Mouse (Mus musculus): ENCODE measurements around the gene Piezo1. TPM values are rescaled to one million over a fixed set of nuclear protein-coding genes. Genes with fewer than 3 reads are reported as not detected.

The Piezo1 gene
- total RNA-seq (2014; rRNA removed) (10.0 and 17.5 TPM in 2 replicates), polyA plus RNA-seq (2015; fragmentation: Nextera tagmentation; extraction: Ambion mirVana) (1.2 and 1.3 TPM in 2 replicates)

DNA sequence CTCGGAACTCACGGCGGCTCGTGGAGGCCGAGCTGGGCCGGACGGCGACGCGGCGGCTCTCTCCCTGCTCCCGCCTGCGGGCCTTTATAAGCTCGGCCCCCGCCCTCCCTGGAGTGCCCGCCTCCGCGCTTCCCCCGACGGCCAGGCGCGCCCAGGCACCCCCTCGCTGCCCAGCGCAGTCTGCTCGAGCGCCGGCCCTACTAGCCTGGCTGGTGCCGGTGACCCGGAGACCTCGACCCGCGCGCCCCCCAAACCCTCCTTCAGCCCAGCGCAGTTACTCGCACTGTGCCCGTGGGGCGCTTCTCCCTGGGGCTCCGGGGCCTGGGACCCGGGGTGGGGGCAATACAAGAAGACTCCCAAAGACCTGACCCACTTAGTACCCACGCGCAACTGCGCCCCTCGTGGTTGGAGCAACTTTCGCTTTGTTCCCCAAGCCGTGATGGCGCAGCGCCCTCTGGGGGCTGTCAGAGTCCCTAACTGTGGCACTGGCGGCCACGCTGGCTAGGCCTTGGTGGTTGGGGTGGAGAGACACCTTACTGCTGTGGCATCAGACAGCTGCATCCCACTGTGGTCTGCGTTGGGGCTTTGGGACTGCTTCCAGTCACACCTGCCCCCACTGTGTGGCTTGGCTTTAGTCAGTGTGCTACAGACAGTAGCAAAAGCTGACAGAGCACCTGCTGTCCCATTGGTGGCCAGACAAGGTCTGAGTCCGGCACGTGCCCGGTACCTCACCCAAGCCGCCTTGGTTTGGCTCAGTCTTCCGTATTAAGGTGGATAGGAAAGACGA lies at the start of gene Piezo1:
TSS of gene Piezo1 (minus strand) at position 65 of the 787 bp plus-strand sequence.
- H3K27ac ChIP-seq: peak within 1 kb of the TSS; percentile 36; the same call in 1 of the 2 replicates
- 18% methylated on average over 36 of the region's 56 CpGs for WGBS
- ATAC-seq (peak; percentile 48), DNase-seq (ENCODE audit: low spot score) (peak; percentile 78)
- H3K9me3 ChIP-seq (ENCODE audit: low read length): no peaks in the 10 kb centered on the region
- peak within 1 kb of the TSS; percentile 69 for H3K9ac ChIP-seq (replicated peaks; ENCODE audit: low read length)
- no peaks in the 10 kb centered on the region for H3K36me3 ChIP-seq (ENCODE audit: insufficient read depth, low read length)
- peak within 1 kb of the TSS; percentile 79 for H3K4me2 ChIP-seq (ENCODE audit: low read depth, low read length)
- peaks cover 4% of the 10 kb centered on the region; the same call in 1 of the 2 replicates for H3K4me1 ChIP-seq (ENCODE audit: insufficient read depth, low read length)
- no peaks in the 10 kb centered on the region for H3K27me3 ChIP-seq (ENCODE audit: insufficient read depth, low read length)
- H3K4me3 ChIP-seq (ENCODE audit: low read length): peak within 1 kb of the TSS; percentile 50
- TF ChIP-seq CTCF (IDR thresholded peaks at IDR 0.05; ENCODE audit: low read depth): peak; percentile 98

GRCm38 (mm10) chr8:122600666-122601065 lies 49.5 kb upstream of the Piezo1 start:
- 80% methylated on average over 9 of the region's 9 CpGs for WGBS
- Histone ChIP-seq H3K4me3 (ENCODE audit: low read length) (no peak overlapping the region), H3K4me1 (ENCODE audit: insufficient read depth, low read length) (no peaks in the 10 kb centered on the region), H3K27ac (no peak overlapping the region), H3K9ac (replicated peaks; ENCODE audit: low read length) (no peak overlapping the region), H3K27me3 (ENCODE audit: insufficient read depth, low read length) (no peaks in the 10 kb centered on the region), H3K4me2 (ENCODE audit: low read depth, low read length) (no peak overlapping the region), H3K9me3 (ENCODE audit: low read length) (no peaks in the 10 kb centered on the region), H3K36me3 (ENCODE audit: insufficient read depth, low read length) (peaks cover 6% of the 10 kb centered on the region; the same call in 1 of the 2 replicates)
- DNase-seq (ENCODE audit: low spot score): no peak
- no peak for TF ChIP-seq CTCF (IDR thresholded peaks at IDR 0.05; ENCODE audit: low read depth)
- ATAC-seq: no peak

DNA sequence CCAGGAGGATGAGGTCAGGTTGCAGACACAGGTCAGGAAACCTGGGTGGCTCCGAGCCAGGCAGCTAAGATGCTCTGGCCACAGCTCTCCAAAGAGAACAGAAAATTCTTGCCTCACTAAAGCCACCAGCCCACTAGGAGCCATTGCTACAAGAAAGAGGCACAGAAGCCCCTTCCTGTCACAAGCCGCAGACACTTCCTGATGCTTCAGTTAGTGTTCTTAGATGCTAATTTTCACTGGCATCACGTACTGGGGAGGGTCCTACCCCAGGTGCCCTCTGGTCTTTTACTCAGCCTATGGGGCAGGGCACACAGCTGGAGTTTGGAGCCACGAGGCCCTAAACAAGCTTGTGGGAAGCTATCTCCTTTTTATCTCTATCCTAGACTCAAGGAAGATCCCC lies 44.9 kb upstream of the Piezo1 start:
- peaks cover 8% of the 10 kb centered on the region; the same call in 1 of the 2 replicates for H3K4me1 ChIP-seq (ENCODE audit: insufficient read depth, low read length)
- DNase-seq (ENCODE audit: low spot score) (no peak), ATAC-seq (no peak)
- H3K36me3 ChIP-seq (ENCODE audit: insufficient read depth, low read length): peaks cover 6% of the 10 kb centered on the region; the same call in 1 of the 2 replicates
- no peak overlapping the region for H3K9ac ChIP-seq (replicated peaks; ENCODE audit: low read length)
- H3K27ac ChIP-seq: no peak overlapping the region
- 62% methylated on average over 4 of the region's 4 CpGs for WGBS
- TF ChIP-seq CTCF (IDR thresholded peaks at IDR 0.05; ENCODE audit: low read depth): no peak
- H3K9me3 ChIP-seq (ENCODE audit: low read length): no peaks in the 10 kb centered on the region
- no peak overlapping the region for H3K4me2 ChIP-seq (ENCODE audit: low read depth, low read length)
- no peak overlapping the region for H3K4me3 ChIP-seq (ENCODE audit: low read length)
- H3K27me3 ChIP-seq (ENCODE audit: insufficient read depth, low read length): no peaks in the 10 kb centered on the region

DNA sequence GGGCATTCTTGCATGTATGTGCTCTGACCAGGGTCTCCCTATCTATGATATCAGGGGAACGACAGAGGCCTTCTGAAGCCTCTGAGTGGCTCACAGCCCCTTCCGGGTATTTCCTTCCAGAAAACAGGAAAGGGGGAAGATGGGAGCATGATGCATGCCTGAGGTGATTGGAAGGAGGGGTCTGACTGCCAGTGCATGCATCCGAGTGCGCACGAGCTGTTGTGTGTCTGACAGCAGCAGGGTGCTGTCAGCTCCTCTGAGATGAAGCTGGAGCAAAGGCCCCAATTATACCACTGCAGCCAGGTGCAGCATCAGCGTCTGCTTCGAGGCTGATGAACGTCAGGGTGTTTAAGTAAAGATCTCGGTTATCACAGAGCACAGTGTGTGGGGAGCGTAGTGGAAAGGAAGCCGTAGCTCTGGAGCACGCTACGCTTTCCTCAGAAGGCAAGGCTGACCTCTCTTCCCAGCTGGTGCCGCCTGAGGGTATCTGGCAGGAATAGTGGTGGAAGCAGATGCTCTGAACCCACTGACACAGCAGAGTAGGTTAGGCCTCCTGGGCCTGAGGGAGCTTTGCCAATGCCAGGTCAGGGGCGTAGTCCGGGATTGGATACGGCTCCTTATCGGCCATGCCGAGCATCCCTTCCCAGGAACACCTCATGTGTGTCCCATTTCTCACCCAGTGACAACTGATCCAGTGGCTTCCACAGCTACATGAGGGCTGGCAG lies 42.8 kb upstream of the Piezo1 start:
- peak; percentile 65 for ATAC-seq
- peak; percentile 58 for DNase-seq (ENCODE audit: low spot score)
- peaks cover 5% of the 10 kb centered on the region; the same call in 1 of the 2 replicates for H3K36me3 ChIP-seq (ENCODE audit: insufficient read depth, low read length)
- no peak overlapping the region for H3K4me2 ChIP-seq (ENCODE audit: low read depth, low read length)
- H3K9me3 ChIP-seq (ENCODE audit: low read length): no peaks in the 10 kb centered on the region
- no peaks in the 10 kb centered on the region for H3K27me3 ChIP-seq (ENCODE audit: insufficient read depth, low read length)
- no peak overlapping the region for H3K9ac ChIP-seq (replicated peaks; ENCODE audit: low read length)
- no peak for TF ChIP-seq CTCF (IDR thresholded peaks at IDR 0.05; ENCODE audit: low read depth)
- H3K27ac ChIP-seq: peak overlapping the region; percentile 75
- peaks cover 8% of the 10 kb centered on the region; the same call in 1 of the 2 replicates for H3K4me1 ChIP-seq (ENCODE audit: insufficient read depth, low read length)
- WGBS: 50% methylated on average over 19 of the region's 19 CpGs
- H3K4me3 ChIP-seq (ENCODE audit: low read length): no peak overlapping the region

GRCm38 (mm10) chr8:122593240-122593639 lies 42.1 kb upstream of the Piezo1 start:
- ATAC-seq (no peak), DNase-seq (ENCODE audit: low spot score) (no peak)
- no peaks in the 10 kb centered on the region for H3K27me3 ChIP-seq (ENCODE audit: insufficient read depth, low read length)
- no peak for TF ChIP-seq CTCF (IDR thresholded peaks at IDR 0.05; ENCODE audit: low read depth)
- H3K36me3 ChIP-seq (ENCODE audit: insufficient read depth, low read length): no peaks in the 10 kb centered on the region
- peaks cover 8% of the 10 kb centered on the region; the same call in 1 of the 2 replicates for H3K4me1 ChIP-seq (ENCODE audit: insufficient read depth, low read length)
- no peak overlapping the region for H3K4me2 ChIP-seq (ENCODE audit: low read depth, low read length)
- H3K4me3 ChIP-seq (ENCODE audit: low read length): no peak overlapping the region
- WGBS: 62% methylated on average over 12 of the region's 12 CpGs
- no peaks in the 10 kb centered on the region for H3K9me3 ChIP-seq (ENCODE audit: low read length)
- H3K27ac ChIP-seq: peak overlapping the region; percentile 75
- no peak overlapping the region for H3K9ac ChIP-seq (replicated peaks; ENCODE audit: low read length)

DNA sequence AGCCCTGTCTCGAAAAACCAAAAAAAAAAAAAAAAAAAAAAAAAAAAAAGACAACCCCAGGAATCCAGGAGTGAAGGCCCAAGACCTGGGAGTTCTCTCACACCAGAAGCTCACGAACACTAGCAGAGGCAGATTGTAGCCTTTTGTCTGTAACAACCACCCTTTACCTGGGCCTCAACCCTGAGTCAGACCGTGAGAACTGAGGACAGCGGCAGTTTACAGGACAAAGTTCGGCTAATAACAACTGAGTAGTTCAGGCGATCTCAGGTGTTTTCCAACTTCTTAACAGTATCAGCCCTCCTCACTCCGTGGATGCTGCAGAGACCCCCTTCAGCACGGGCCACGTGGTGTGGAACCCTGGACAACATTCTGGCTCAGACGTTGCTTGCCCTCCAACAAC lies 35.6 kb upstream of the Piezo1 start:
- DNase-seq (ENCODE audit: low spot score): no peak
- 84% methylated on average over 10 of the region's 10 CpGs for WGBS
- no peaks in the 10 kb centered on the region for H3K4me1 ChIP-seq (ENCODE audit: insufficient read depth, low read length)
- TF ChIP-seq CTCF (IDR thresholded peaks at IDR 0.05; ENCODE audit: low read depth): no peak
- H3K27me3 ChIP-seq (ENCODE audit: insufficient read depth, low read length): no peaks in the 10 kb centered on the region
- H3K36me3 ChIP-seq (ENCODE audit: insufficient read depth, low read length): no peaks in the 10 kb centered on the region
- no peak overlapping the region for H3K4me3 ChIP-seq (ENCODE audit: low read length)
- no peak overlapping the region for H3K27ac ChIP-seq
- no peaks in the 10 kb centered on the region for H3K9me3 ChIP-seq (ENCODE audit: low read length)
- ATAC-seq: no peak
- H3K4me2 ChIP-seq (ENCODE audit: low read depth, low read length): no peak overlapping the region
- H3K9ac ChIP-seq (replicated peaks; ENCODE audit: low read length): no peak overlapping the region
